ENCODE assay signal across 9 mouse cellular contexts in the genomic region with DNA sequence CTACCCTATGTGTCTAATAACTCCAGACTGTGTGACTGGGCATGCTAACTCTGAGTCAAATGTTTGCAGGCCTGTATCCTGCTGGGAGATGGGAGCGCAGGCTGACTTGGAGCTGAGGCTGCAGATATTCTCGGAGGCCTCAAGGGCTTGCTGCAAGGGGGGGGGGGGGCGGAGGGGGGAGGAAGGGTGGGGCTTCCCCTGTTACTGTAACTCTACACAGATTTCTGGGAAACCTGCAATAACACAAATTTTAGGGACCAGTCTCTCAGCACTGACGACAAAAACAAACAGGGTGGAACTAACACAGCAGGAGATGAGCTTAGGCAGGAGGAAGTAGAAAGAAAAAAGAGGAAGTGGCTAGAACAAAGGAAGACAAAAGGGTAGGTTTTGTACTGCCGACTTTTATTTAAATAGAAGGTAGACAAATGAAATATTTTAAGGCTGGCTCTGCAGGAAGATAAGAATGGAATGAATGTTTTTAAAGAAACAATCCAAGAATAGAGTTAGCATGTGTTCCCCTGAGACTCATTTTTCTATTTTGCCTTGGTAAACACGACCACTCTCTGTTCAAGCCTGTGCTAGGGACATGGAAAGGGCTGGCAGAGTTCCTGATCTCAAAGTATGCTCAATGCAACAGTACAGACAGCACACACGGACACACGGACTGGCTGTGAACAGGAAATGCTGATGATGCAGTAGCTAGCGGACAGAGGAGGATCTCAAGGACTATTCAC. TPM values are rescaled to one million over a fixed set of nuclear protein-coding genes. Genes with fewer than 3 reads are reported as not detected.
DNase-seq lines count a peak whose midpoint lies in the region; ATAC-seq lines count a peak whose summit lies in the region.
"Had no signal": no experiment of that assay in that cellular context is flagged by ENCODE, and none has a peak within 500 bp of the region (broad histone marks: within the 10 kb centered on the region; RNA-seq: fewer than 3 reads in every experiment).

No protein-coding gene starts in this region.

- H3K36me3 ChIP-seq in embryonic facial prominence, embryonic 13.5 days, result no peaks in the 10 kb centered on the region
- no peaks in the 10 kb centered on the region for H3K36me3 ChIP-seq in kidney, embryonic 15.5 days
- no peaks in the 10 kb centered on the region for H3K36me3 ChIP-seq in neural tube, embryonic 14.5 days (ENCODE audit: control insufficient read depth, insufficient read depth, low read length)

- H3K4me2 ChIP-seq in embryonic facial prominence, embryonic 13.5 days, result no peak overlapping the region
- no peak overlapping the region for H3K4me2 ChIP-seq in kidney, embryonic 15.5 days
- no peak overlapping the region for H3K4me2 ChIP-seq in neural tube, embryonic 14.5 days (ENCODE audit: low read depth, low read length)

- H3K9me3 ChIP-seq in embryonic facial prominence, embryonic 13.5 days, result no peaks in the 10 kb centered on the region
- no peaks in the 10 kb centered on the region for H3K9me3 ChIP-seq in kidney, embryonic 15.5 days (replicated peaks)
- no peaks in the 10 kb centered on the region for H3K9me3 ChIP-seq in neural tube, embryonic 14.5 days (ENCODE audit: control insufficient read depth, low read length)

- WGBS in embryonic facial prominence, embryonic 13.5 days, result 52% methylated on average over 8 of the region's 9 CpGs
- WGBS in kidney, embryonic 15.5 days, result 41% methylated on average over 9 of the region's 9 CpGs
- 48% methylated on average over 8 of the region's 9 CpGs for WGBS in neural tube, embryonic 14.5 days

- no peak for DNase-seq in frontal cortex, adult 2 months (ENCODE audit: extremely low spot score in 1 of 2, low spot score in 1 of 2)
- peak; percentile 78 for DNase-seq in A20 (ENCODE audit: low read depth, low spot score)
- DNase-seq in spleen, postnatal 14 days (ENCODE audit: low spot score in 2 of 2), result no peak
- no peak for DNase-seq in c-Kit-positive CD71-positive TER-119-positive erythroid progenitor cells, embryonic 14.5 days (ENCODE audit: low spot score)

- peak overlapping the region; percentile 23; the same call in 1 of the 2 replicates for H3K27ac ChIP-seq in embryonic facial prominence, embryonic 13.5 days
- peak overlapping the region; percentile 84 for H3K27ac ChIP-seq in kidney, embryonic 15.5 days
- H3K27ac ChIP-seq in neural tube, embryonic 14.5 days (ENCODE audit: low read depth, low read length), result no peak overlapping the region

- ATAC-seq in frontal cortex, adult (ENCODE audit: low TSS enrichment), result peak; percentile 31; the same call in 1 of the 2 replicates
- ATAC-seq in embryonic facial prominence, embryonic 13.5 days (ENCODE audit: insufficient number of reproducible peaks, insufficient read depth, low FRiP score, low TSS enrichment, low read depth), result no peak
- peak; percentile 87 for ATAC-seq in kidney, embryonic 15.5 days (replicated peaks; ENCODE audit: low FRiP score)
- ATAC-seq in neural tube, embryonic 14.5 days (ENCODE audit: low read depth), result peak; percentile 60; the same call in 1 of the 2 replicates
- ATAC-seq: Patski had no signal

- no peak overlapping the region for H3K4me3 ChIP-seq in embryonic facial prominence, embryonic 13.5 days
- no peak overlapping the region for H3K4me3 ChIP-seq in kidney, embryonic 15.5 days (replicated peaks)
- no peak overlapping the region for H3K4me3 ChIP-seq in neural tube, embryonic 14.5 days (ENCODE audit: low read depth, low read length)

- H3K9ac ChIP-seq in embryonic facial prominence, embryonic 13.5 days, result no peak overlapping the region
- no peak overlapping the region for H3K9ac ChIP-seq in kidney, embryonic 15.5 days
- H3K9ac ChIP-seq in neural tube, embryonic 14.5 days (replicated peaks; ENCODE audit: low read depth, low read length), result no peak overlapping the region

- no peaks in the 10 kb centered on the region for H3K27me3 ChIP-seq in embryonic facial prominence, embryonic 13.5 days
- H3K27me3 ChIP-seq in kidney, embryonic 15.5 days, result no peaks in the 10 kb centered on the region
- H3K27me3 ChIP-seq in neural tube, embryonic 14.5 days (ENCODE audit: control insufficient read depth, insufficient read depth, low read length), result no peaks in the 10 kb centered on the region
- H3K27me3 ChIP-seq: Patski had no signal

- 0 out of 2 replicates have a peak, but pooled peaks cover 3% of the 10 kb centered on the region for H3K4me1 ChIP-seq in embryonic facial prominence, embryonic 13.5 days
- H3K4me1 ChIP-seq in kidney, embryonic 15.5 days, result peaks cover 6% of the 10 kb centered on the region; the same call in 1 of the 2 replicates
- no peaks in the 10 kb centered on the region for H3K4me1 ChIP-seq in neural tube, embryonic 14.5 days (ENCODE audit: control insufficient read depth, insufficient read depth, low read length)

RNA-seq across cellular contexts. Expression of gene Eed, which starts 42.4 kb away (rescaled TPM):
- 29.9 and 31.5 TPM in 2 replicates for polyA plus RNA-seq in frontal cortex, adult 2 months (2012; rRNA removed)
- polyA plus RNA-seq in embryonic facial prominence, embryonic 13.5 days (2015; fragmentation: Nextera tagmentation; extraction: Ambion mirVana), result 78.6 and 86.0 TPM in 2 replicates
- 68.5 and 75.9 TPM in 2 replicates for polyA plus RNA-seq in kidney, embryonic 15.5 days (2015; fragmentation: Nextera tagmentation; extraction: Ambion mirVana)
- polyA plus RNA-seq in neural tube, embryonic 14.5 days (2014; fragmentation: Nextera tagmentation; extraction: Ambion mirVana), result 30.3 and 32.9 TPM in 2 replicates
